Mouse (Mus musculus): ENCODE data around the gene Gm15130. TPM values are rescaled to one million over a fixed set of nuclear protein-coding genes. Genes with fewer than 3 reads are reported as not detected.

The Gm15130 gene
- not detected in 2 replicates for polyA plus RNA-seq (2015; fragmentation: Nextera tagmentation; extraction: Ambion mirVana)

GRCm38 (mm10) chr2:111152836-111153235 lies at the start of gene Gm15130:
Gene Gm15130 (minus strand): TSS chr2:111152936.
- Histone ChIP-seq H3K4me2 (replicated peaks) (no peak within 1 kb of the TSS), H3K27me3 (no peaks in the 10 kb centered on the region), H3K4me3 (no peak within 1 kb of the TSS), H3K36me3 (no peaks in the 10 kb centered on the region), H3K9me3 (no peaks in the 10 kb centered on the region), H3K9ac (no peak within 1 kb of the TSS), H3K4me1 (no peaks in the 10 kb centered on the region), H3K27ac (no peak within 1 kb of the TSS)
- WGBS: 82% methylated on average over 2 of the region's 2 CpGs
- no peak for ATAC-seq (ENCODE audit: low FRiP score, low read depth)

GRCm38 (mm10) chr2:111182068-111182467 lies 29.3 kb upstream of the Gm15130 start:
- Histone ChIP-seq H3K4me3 (no peak overlapping the region), H3K9ac (no peak overlapping the region), H3K27me3 (no peaks in the 10 kb centered on the region), H3K4me1 (no peaks in the 10 kb centered on the region), H3K4me2 (replicated peaks) (no peak overlapping the region), H3K27ac (no peak overlapping the region), H3K36me3 (no peaks in the 10 kb centered on the region), H3K9me3 (0 out of 2 replicates have a peak, but pooled peaks cover 3% of the 10 kb centered on the region)
- ATAC-seq (ENCODE audit: low FRiP score, low read depth): no peak
- 95% methylated on average over 11 of the region's 11 CpGs for WGBS

DNA sequence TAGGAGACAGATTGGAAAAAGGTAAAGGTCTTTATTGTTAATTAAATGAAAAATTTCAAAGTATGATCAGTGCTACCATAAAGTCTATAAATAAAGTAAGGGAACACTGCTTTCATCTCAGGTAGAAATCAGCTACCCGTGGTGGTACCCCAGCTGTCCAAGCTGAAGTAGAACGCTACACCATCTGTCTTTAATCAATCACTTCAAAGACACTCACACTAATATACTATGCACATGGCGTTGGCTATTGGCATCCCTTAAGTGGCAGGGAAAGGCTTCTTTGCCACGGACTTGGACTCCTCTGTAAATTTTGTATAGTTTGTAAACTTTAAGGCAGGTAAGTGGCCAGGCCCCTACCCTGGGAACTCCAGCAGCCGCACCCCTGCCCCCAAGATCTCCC lies 17.0 kb downstream of the Gm15130 start:
- Histone ChIP-seq H3K27me3 (no peaks in the 10 kb centered on the region), H3K36me3 (no peaks in the 10 kb centered on the region), H3K9me3 (no peaks in the 10 kb centered on the region), H3K4me3 (no peak overlapping the region), H3K4me1 (no peaks in the 10 kb centered on the region), H3K9ac (no peak overlapping the region), H3K4me2 (replicated peaks) (no peak overlapping the region), H3K27ac (no peak overlapping the region)
- ATAC-seq (ENCODE audit: low FRiP score, low read depth): peak; percentile 28; the same call in 1 of the 2 replicates
- 20% methylated on average over 5 of the region's 5 CpGs for WGBS

DNA sequence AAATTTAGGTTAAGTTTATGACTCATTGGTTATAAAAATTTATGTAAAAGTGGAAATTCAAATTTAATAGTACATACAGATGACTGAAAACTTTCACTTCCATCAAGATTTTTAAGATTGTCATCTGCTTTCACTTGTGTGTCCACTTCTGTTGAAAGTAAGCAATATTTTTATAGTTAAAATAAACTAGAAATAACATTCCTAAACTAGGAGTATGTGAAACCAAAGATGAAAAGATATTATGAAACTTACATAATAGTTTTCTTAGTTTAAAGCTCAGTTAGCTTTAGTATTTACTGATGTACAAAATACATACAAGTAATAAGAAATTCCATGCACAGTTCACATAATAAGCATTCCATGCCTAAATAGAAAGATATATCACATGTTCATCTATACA lies 46.9 kb downstream of the Gm15130 start, which contains the start of gene Gm13941:
Gene Gm13941, minus strand, starts transcription at position 101 of the 400 bp plus-strand sequence.
- no peak for ATAC-seq (ENCODE audit: low FRiP score, low read depth)
- no peaks in the 10 kb centered on the region for H3K9me3 ChIP-seq
- H3K9ac ChIP-seq: no peak within 1 kb of the TSS
- no peak within 1 kb of the TSS for H3K4me3 ChIP-seq
- H3K4me1 ChIP-seq: no peaks in the 10 kb centered on the region
- no peak within 1 kb of the TSS for H3K4me2 ChIP-seq (replicated peaks)
- H3K27ac ChIP-seq: no peak within 1 kb of the TSS
- H3K27me3 ChIP-seq: no peaks in the 10 kb centered on the region
- no peaks in the 10 kb centered on the region for H3K36me3 ChIP-seq

Other genes with a start within 250 kb of the Gm15130 start
- 0.04 and 0.18 TPM in 2 replicates for gene Ano3, start 202.0 kb downstream of the Gm15130 start, polyA plus RNA-seq (2015; fragmentation: Nextera tagmentation; extraction: Ambion mirVana)
- gene Gm13941, start 47.0 kb downstream of the Gm15130 start, polyA plus RNA-seq (2015; fragmentation: Nextera tagmentation; extraction: Ambion mirVana): not detected in 2 replicates
- gene 4930430A15Rik, start 76.7 kb upstream of the Gm15130 start, polyA plus RNA-seq (2015; fragmentation: Nextera tagmentation; extraction: Ambion mirVana): not detected in 2 replicates
- not detected in 2 replicates for gene Olfr1275, start 82.3 kb upstream of the Gm15130 start, polyA plus RNA-seq (2015; fragmentation: Nextera tagmentation; extraction: Ambion mirVana)
- gene Olfr1276, start 101.6 kb upstream of the Gm15130 start, polyA plus RNA-seq (2015; fragmentation: Nextera tagmentation; extraction: Ambion mirVana): not detected in 2 replicates
- not detected in 2 replicates for gene Olfr1277, start 121.2 kb upstream of the Gm15130 start, polyA plus RNA-seq (2015; fragmentation: Nextera tagmentation; extraction: Ambion mirVana)
- gene Olfr1278, start 137.2 kb upstream of the Gm15130 start, polyA plus RNA-seq (2015; fragmentation: Nextera tagmentation; extraction: Ambion mirVana): not detected in 2 replicates
- gene Olfr1279, start 147.7 kb upstream of the Gm15130 start, polyA plus RNA-seq (2015; fragmentation: Nextera tagmentation; extraction: Ambion mirVana): not detected in 2 replicates
- gene Olfr1280, start 161.1 kb upstream of the Gm15130 start, polyA plus RNA-seq (2015; fragmentation: Nextera tagmentation; extraction: Ambion mirVana): not detected in 2 replicates
- not detected in 2 replicates for gene Olfr1281, start 173.6 kb upstream of the Gm15130 start, polyA plus RNA-seq (2015; fragmentation: Nextera tagmentation; extraction: Ambion mirVana)
- not detected in 2 replicates for gene Olfr1282, start 183.1 kb upstream of the Gm15130 start, polyA plus RNA-seq (2015; fragmentation: Nextera tagmentation; extraction: Ambion mirVana)
- not detected in 2 replicates for gene Olfr1283, start 213.9 kb upstream of the Gm15130 start, polyA plus RNA-seq (2015; fragmentation: Nextera tagmentation; extraction: Ambion mirVana)
- not detected in 2 replicates for gene Olfr1284, start 222.6 kb upstream of the Gm15130 start, polyA plus RNA-seq (2015; fragmentation: Nextera tagmentation; extraction: Ambion mirVana)